Mouse (Mus musculus): Measurements from ENCODE around the gene Minos1. TPM values are rescaled to one million over a fixed set of nuclear protein-coding genes. Genes with fewer than 3 reads are reported as not detected.

Minos1 gene
- total and polyA plus RNA-seq, 2 experiments = 29.7 to 45.2 TPM

- 89% methylated on average over 6 of the region's 6 CpGs for WGBS
- peaks cover 12% of the 10 kb centered on the region; the same call in 1 of the 2 replicates for H3K36me3 ChIP-seq (ENCODE audit: control insufficient read depth, insufficient read depth, low read length)
- no peaks in the 10 kb centered on the region for H3K27me3 ChIP-seq (ENCODE audit: control insufficient read depth, insufficient read depth, low read length)
- no peaks in the 10 kb centered on the region for H3K4me1 ChIP-seq (ENCODE audit: control insufficient read depth, insufficient read depth, low read length)
- no peak overlapping the region for H3K9ac ChIP-seq (ENCODE audit: low read depth, low read length)
- no peak overlapping the region for H3K4me3 ChIP-seq (ENCODE audit: insufficient read depth, low read depth, low read length)
- no peak for DNase-seq (ENCODE audit: extremely low read depth, low read depth, low spot score)
- TF ChIP-seq POLR2A (IDR thresholded peaks at IDR 0.05; ENCODE audit: extremely low read depth, insufficient read depth, low read length) (no peak), CTCF (IDR thresholded peaks at IDR 0.05; ENCODE audit: low read depth, low read length) (no peak)
- H3K27ac ChIP-seq (replicated peaks; ENCODE audit: insufficient read depth, low read depth, low read length) = no peak overlapping the region
- peaks cover 4% of the 10 kb centered on the region; the same call in 1 of the 2 replicates for H3K79me2 ChIP-seq (ENCODE audit: control insufficient read depth, insufficient read depth, low read length)
Observed at GRCm38 (mm10) chr4:139101546-139101945, 29.4 kb downstream of the Minos1 start.

- H3K27ac ChIP-seq (replicated peaks; ENCODE audit: insufficient read depth, low read depth, low read length) = no peak overlapping the region
- peaks cover 12% of the 10 kb centered on the region; the same call in 1 of the 2 replicates for H3K36me3 ChIP-seq (ENCODE audit: control insufficient read depth, insufficient read depth, low read length)
- peak; percentile 27 for DNase-seq (ENCODE audit: extremely low read depth, low read depth, low spot score)
- H3K27me3 ChIP-seq (ENCODE audit: control insufficient read depth, insufficient read depth, low read length) = no peaks in the 10 kb centered on the region
- no peaks in the 10 kb centered on the region; the same call in 1 of the 2 replicates for H3K79me2 ChIP-seq (ENCODE audit: control insufficient read depth, insufficient read depth, low read length)
- no peaks in the 10 kb centered on the region for H3K4me1 ChIP-seq (ENCODE audit: control insufficient read depth, insufficient read depth, low read length)
- no peak overlapping the region for H3K4me3 ChIP-seq (ENCODE audit: insufficient read depth, low read depth, low read length)
- TF ChIP-seq POLR2A (IDR thresholded peaks at IDR 0.05; ENCODE audit: extremely low read depth, insufficient read depth, low read length) = no peak
- TF ChIP-seq CTCF (IDR thresholded peaks at IDR 0.05; ENCODE audit: low read depth, low read length) = no peak
- WGBS = 70% methylated on average over 8 of the region's 8 CpGs
- H3K9ac ChIP-seq (ENCODE audit: low read depth, low read length) = no peak overlapping the region
Observed at GRCm38 (mm10) chr4:139100326-139100725, 30.6 kb downstream of the Minos1 start.

GRCm38 (mm10) chr4:139096201-139096600 lies 34.7 kb downstream of the Minos1 start:
- no peaks in the 10 kb centered on the region for H3K79me2 ChIP-seq (ENCODE audit: control insufficient read depth, insufficient read depth, low read length)
- no peak overlapping the region for H3K4me3 ChIP-seq (ENCODE audit: insufficient read depth, low read depth, low read length)
- H3K27ac ChIP-seq (replicated peaks; ENCODE audit: insufficient read depth, low read depth, low read length) = no peak overlapping the region
- TF ChIP-seq POLR2A (IDR thresholded peaks at IDR 0.05; ENCODE audit: extremely low read depth, insufficient read depth, low read length) = no peak
- TF ChIP-seq CTCF (IDR thresholded peaks at IDR 0.05; ENCODE audit: low read depth, low read length) = no peak
- no peaks in the 10 kb centered on the region for H3K4me1 ChIP-seq (ENCODE audit: control insufficient read depth, insufficient read depth, low read length)
- DNase-seq (ENCODE audit: extremely low read depth, low read depth, low spot score) = no peak
- H3K27me3 ChIP-seq (ENCODE audit: control insufficient read depth, insufficient read depth, low read length) = peaks cover 6% of the 10 kb centered on the region
- WGBS = 38% methylated on average over 5 of the region's 5 CpGs
- H3K36me3 ChIP-seq (ENCODE audit: control insufficient read depth, insufficient read depth, low read length) = no peaks in the 10 kb centered on the region
- no peak overlapping the region for H3K9ac ChIP-seq (ENCODE audit: low read depth, low read length)

- no peaks in the 10 kb centered on the region for H3K4me1 ChIP-seq (ENCODE audit: control insufficient read depth, insufficient read depth, low read length)
- H3K9ac ChIP-seq (ENCODE audit: low read depth, low read length) = no peak overlapping the region
- no peak for TF ChIP-seq CTCF (IDR thresholded peaks at IDR 0.05; ENCODE audit: low read depth, low read length)
- no peak overlapping the region for H3K4me3 ChIP-seq (ENCODE audit: insufficient read depth, low read depth, low read length)
- no peaks in the 10 kb centered on the region for H3K79me2 ChIP-seq (ENCODE audit: control insufficient read depth, insufficient read depth, low read length)
- no peak for DNase-seq (ENCODE audit: extremely low read depth, low read depth, low spot score)
- WGBS = 64% methylated on average over 1 of the region's 1 CpGs
- peaks cover 6% of the 10 kb centered on the region for H3K27me3 ChIP-seq (ENCODE audit: control insufficient read depth, insufficient read depth, low read length)
- no peak overlapping the region for H3K27ac ChIP-seq (replicated peaks; ENCODE audit: insufficient read depth, low read depth, low read length)
- no peaks in the 10 kb centered on the region for H3K36me3 ChIP-seq (ENCODE audit: control insufficient read depth, insufficient read depth, low read length)
Observed at GRCm38 (mm10) chr4:139095406-139095805, 35.5 kb downstream of the Minos1 start.

GRCm38 (mm10) chr4:139093196-139093530 lies 37.8 kb downstream of the Minos1 start:
- Histone ChIP-seq H3K36me3 (ENCODE audit: control insufficient read depth, insufficient read depth, low read length) (no peaks in the 10 kb centered on the region), H3K27ac (replicated peaks; ENCODE audit: insufficient read depth, low read depth, low read length) (no peak overlapping the region), H3K4me3 (ENCODE audit: insufficient read depth, low read depth, low read length) (peak overlapping the region; percentile 25; the same call in 1 of the 2 replicates), H3K9ac (ENCODE audit: low read depth, low read length) (no peak overlapping the region), H3K4me1 (ENCODE audit: control insufficient read depth, insufficient read depth, low read length) (no peaks in the 10 kb centered on the region), H3K27me3 (ENCODE audit: control insufficient read depth, insufficient read depth, low read length) (peaks cover 6% of the 10 kb centered on the region), H3K79me2 (ENCODE audit: control insufficient read depth, insufficient read depth, low read length) (no peaks in the 10 kb centered on the region)
- DNase-seq (ENCODE audit: extremely low read depth, low read depth, low spot score) = no peak
- 45% methylated on average over 13 of the region's 13 CpGs for WGBS
- TF ChIP-seq POLR2A (IDR thresholded peaks at IDR 0.05; ENCODE audit: extremely low read depth, insufficient read depth, low read length) = no peak
- TF ChIP-seq CTCF (IDR thresholded peaks at IDR 0.05; ENCODE audit: low read depth, low read length) = no peak

GRCm38 (mm10) chr4:139092356-139093195 lies 38.3 kb downstream of the Minos1 start, which contains the start of gene Nbl1:
TSS of gene Nbl1 (minus strand) at chr4:139092993.
- H3K4me1 ChIP-seq (ENCODE audit: control insufficient read depth, insufficient read depth, low read length) = no peaks in the 10 kb centered on the region
- no peak within 1 kb of the TSS for H3K27ac ChIP-seq (replicated peaks; ENCODE audit: insufficient read depth, low read depth, low read length)
- TF ChIP-seq CTCF (IDR thresholded peaks at IDR 0.05; ENCODE audit: low read depth, low read length) (no peak), POLR2A (IDR thresholded peaks at IDR 0.05; ENCODE audit: extremely low read depth, insufficient read depth, low read length) (no peak)
- WGBS = 2% methylated on average over 104 of the region's 105 CpGs
- H3K36me3 ChIP-seq (ENCODE audit: control insufficient read depth, insufficient read depth, low read length) = no peaks in the 10 kb centered on the region
- no peak for DNase-seq (ENCODE audit: extremely low read depth, low read depth, low spot score)
- H3K79me2 ChIP-seq (ENCODE audit: control insufficient read depth, insufficient read depth, low read length) = no peaks in the 10 kb centered on the region
- peak within 1 kb of the TSS; percentile 42; the same call in 1 of the 2 replicates for H3K4me3 ChIP-seq (ENCODE audit: insufficient read depth, low read depth, low read length)
- H3K9ac ChIP-seq (ENCODE audit: low read depth, low read length) = peak within 1 kb of the TSS; percentile 45
- H3K27me3 ChIP-seq (ENCODE audit: control insufficient read depth, insufficient read depth, low read length) = peaks cover 6% of the 10 kb centered on the region

Data from liver, adult 2 months (tissue).